Mouse (Mus musculus): ENCODE measurements around the gene Ksr2.
"Not testable (repeated sequence)": the region's sequence is repeated elsewhere in the genome, so short reads cannot be mapped to it uniquely, and the experiment has no call there.

DNA sequence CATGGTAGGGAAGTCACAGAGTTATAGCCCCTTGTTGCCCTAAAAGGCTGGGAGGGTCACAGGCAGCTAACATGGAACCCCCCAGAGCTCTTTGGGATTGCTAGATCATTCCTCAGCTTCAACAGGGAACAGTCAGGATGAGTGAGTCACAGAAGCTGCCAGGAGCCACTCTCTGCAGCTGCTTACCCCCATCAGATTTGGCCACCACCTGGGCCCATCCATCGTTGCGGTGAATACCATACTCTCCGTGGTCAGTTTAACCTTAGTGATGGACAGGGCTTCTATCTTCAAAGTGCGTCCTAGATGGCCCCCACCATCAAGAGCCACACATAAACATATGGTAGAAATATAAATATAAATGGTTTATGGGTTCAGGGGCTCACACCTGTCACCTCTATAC, 209.4 kb downstream of the Ksr2 start:
- not testable (repeated sequence) for TF ChIP-seq CTCF (IDR thresholded peaks at IDR 0.05; ENCODE audit: low read depth); EP300 (optimal IDR thresholded peaks at IDR 0.05)
